Mouse (Mus musculus) heart, embryonic 13.5 days (tissue): ENCODE data around the gene Lsp1. TPM values are rescaled to one million over a fixed set of nuclear protein-coding genes. Genes with fewer than 3 reads are reported as not detected.
A peak's percentile ranks its signal among the peaks of the same experiment; 100 is the strongest.

Experiments used
- ATAC-seq: fragments of 200-750 bp; cut with Nextera tagmentation; 2 replicates; pipeline ENCODE4 v1.8.0; 2017; ENCODE audit warnings: moderate TSS enrichment; ENCODE audit not compliant: insufficient number of reproducible peaks, low FRiP score, low TSS enrichment; ENCODE audit errors: extremely low read depth
- H3K27ac ChIP-seq: fragments of 300-500 bp; sonication (generic); replicated peaks from 2 replicates; pipeline ENCODE4 v1.5.1; 2015; ENCODE audit warnings: moderate library complexity, mild to moderate bottlenecking, inconsistent platforms
- H3K27me3 ChIP-seq: fragments of 300-500 bp; sonication (generic); replicated peaks from 2 replicates; pipeline ENCODE4 v1.6.1; 2015; ENCODE audit warnings: mild to moderate bottlenecking, inconsistent platforms
- H3K36me3 ChIP-seq: fragments of 300-500 bp; sonication (generic); 2 replicates; pipeline ENCODE4 v1.6.1; 2015; ENCODE audit warnings: mild to moderate bottlenecking, inconsistent platforms
- H3K4me1 ChIP-seq: fragments of 300-500 bp; sonication (generic); 2 replicates; pipeline ENCODE4 v1.6.1; 2015; ENCODE audit warnings: inconsistent platforms
- H3K4me2 ChIP-seq: fragments of 300-500 bp; sonication (generic); 2 replicates; pipeline ENCODE4 v1.6.1; 2015; ENCODE audit warnings: inconsistent platforms, mild to moderate bottlenecking, moderate library complexity
- H3K4me3 ChIP-seq: fragments of 300-500 bp; sonication (generic); 2 replicates; pipeline ENCODE4 v1.5.1; 2015; ENCODE audit warnings: moderate library complexity, mild to moderate bottlenecking, inconsistent platforms
- H3K9ac ChIP-seq: fragments of 300-500 bp; sonication (generic); 2 replicates; pipeline ENCODE4 v1.6.1; 2015; ENCODE audit warnings: inconsistent platforms, mild to moderate bottlenecking, moderate library complexity
- H3K9me3 ChIP-seq: fragments of 300-500 bp; sonication (generic); 2 replicates; pipeline ENCODE4 v1.6.1; 2016; ENCODE audit warnings: inconsistent platforms
- WGBS: fragments of 180-500 bp; shearing (Covaris S2); methylation state at CpG from one replicate; pipeline ENCODE4 v1.1.7; 2015; ENCODE audit warnings: mixed read lengths; 5-methylcytosine and 5-hydroxymethylcytosine counted together
- polyA plus RNA-seq: library from polyadenylated mRNA; unstranded; fragments of >200 nt; fragmentation: Nextera tagmentation; extraction: Ambion mirVana; gene quantifications from 2 replicates; pipeline ENCODE4 v1.2.1, GENCODE M21; 2015

The Lsp1 gene
- polyA plus RNA-seq, 1 experiment from 2014 or later = 54.6 TPM

DNA sequence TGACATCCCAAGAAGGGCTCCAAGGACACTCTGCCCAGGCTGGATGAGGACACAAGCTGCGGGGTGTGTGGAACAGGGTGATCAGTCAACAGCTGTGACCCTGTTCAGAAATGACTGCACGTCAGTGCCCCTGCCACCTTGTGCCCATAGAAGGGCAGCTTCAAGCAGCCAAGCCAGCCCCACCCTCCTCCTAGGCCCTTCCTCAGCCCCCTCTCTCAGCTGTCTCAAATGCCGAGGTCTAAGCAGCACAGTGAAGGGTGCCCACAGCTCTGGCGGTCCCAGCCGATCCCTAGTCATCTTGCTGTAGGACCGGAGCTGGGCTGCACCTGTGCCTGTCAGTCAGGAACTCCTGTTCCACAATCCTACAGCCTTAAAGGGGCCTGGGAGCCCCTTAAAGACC lies 1.6 kb downstream of the Lsp1 start:
- no peaks in the 10 kb centered on the region for H3K9me3 ChIP-seq
- H3K4me2 ChIP-seq = no peak overlapping the region
- H3K9ac ChIP-seq = peak overlapping the region; percentile 45
- H3K36me3 ChIP-seq = no peaks in the 10 kb centered on the region
- peak overlapping the region; percentile 6; the same call in 1 of the 2 replicates for H3K27ac ChIP-seq
- 71% methylated on average over 6 of the region's 6 CpGs for WGBS
- H3K27me3 ChIP-seq = no peaks in the 10 kb centered on the region
- no peak overlapping the region for H3K4me3 ChIP-seq
- ATAC-seq = no peak
- H3K4me1 ChIP-seq = peaks cover 65% of the 10 kb centered on the region

DNA sequence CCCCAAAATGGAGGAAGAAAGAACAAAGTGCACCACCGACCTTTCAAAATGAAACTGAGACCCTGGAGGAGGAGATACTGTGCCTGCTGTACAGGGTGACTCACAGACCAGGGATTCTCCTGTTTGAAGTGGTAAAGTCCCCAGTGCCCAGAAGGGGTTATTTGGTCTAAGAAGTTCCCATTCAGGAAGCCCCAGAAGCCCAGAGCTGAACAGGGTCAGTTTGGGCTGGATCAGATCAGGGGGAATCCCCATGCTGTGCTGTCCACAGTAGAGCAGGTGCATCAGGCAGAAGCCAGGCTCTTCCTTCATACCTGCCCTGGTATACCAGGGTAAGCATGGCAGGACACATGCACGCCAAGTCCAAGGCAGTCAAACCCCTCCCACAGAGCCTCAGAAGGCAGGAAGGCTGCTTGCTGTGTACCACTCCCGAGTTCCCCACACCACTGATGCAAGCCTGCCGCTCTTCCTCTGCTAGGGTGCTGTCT lies 2.0 kb downstream of the Lsp1 start:
- peak overlapping the region; percentile 20; the same call in 1 of the 2 replicates for H3K27ac ChIP-seq
- H3K4me2 ChIP-seq = no peak overlapping the region

GRCm38 (mm10) chr7:142470171-142470691 lies 9.6 kb downstream of the Lsp1 start:
- no peak for ATAC-seq
- no peaks in the 10 kb centered on the region for H3K27me3 ChIP-seq
- no peak overlapping the region for H3K4me2 ChIP-seq
- no peak overlapping the region for H3K4me3 ChIP-seq
- H3K27ac ChIP-seq = peak overlapping the region; percentile 99
- H3K4me1 ChIP-seq = peaks cover 54% of the 10 kb centered on the region
- no peaks in the 10 kb centered on the region for H3K9me3 ChIP-seq
- 62% methylated on average over 7 of the region's 7 CpGs for WGBS
- no peaks in the 10 kb centered on the region for H3K36me3 ChIP-seq
- H3K9ac ChIP-seq = peak overlapping the region; percentile 40

More for the DNA sequence above, 2.0 kb downstream of the Lsp1 start:
- no peaks in the 10 kb centered on the region for H3K9me3 ChIP-seq
- no peaks in the 10 kb centered on the region for H3K36me3 ChIP-seq
- peaks cover 60% of the 10 kb centered on the region for H3K4me1 ChIP-seq
- 69% methylated on average over 4 of the region's 4 CpGs for WGBS
- H3K27me3 ChIP-seq = no peaks in the 10 kb centered on the region
- no peak overlapping the region for H3K4me3 ChIP-seq
- peak overlapping the region; percentile 45 for H3K9ac ChIP-seq
- ATAC-seq = no peak

GRCm38 (mm10) chr7:142470808-142471413 lies 10.3 kb downstream of the Lsp1 start:
- 13% methylated on average over 4 of the region's 4 CpGs for WGBS
- H3K27ac ChIP-seq = peak overlapping the region; percentile 99
- no peak overlapping the region for H3K4me3 ChIP-seq
- H3K4me2 ChIP-seq = peak overlapping the region; percentile 55; the same call in 1 of the 2 replicates
- H3K27me3 ChIP-seq = no peaks in the 10 kb centered on the region
- H3K36me3 ChIP-seq = no peaks in the 10 kb centered on the region
- H3K4me1 ChIP-seq = peaks cover 61% of the 10 kb centered on the region
- no peaks in the 10 kb centered on the region for H3K9me3 ChIP-seq
- no peak; the same call in 1 of the 2 replicates for ATAC-seq
- peak overlapping the region; percentile 81 for H3K9ac ChIP-seq

DNA sequence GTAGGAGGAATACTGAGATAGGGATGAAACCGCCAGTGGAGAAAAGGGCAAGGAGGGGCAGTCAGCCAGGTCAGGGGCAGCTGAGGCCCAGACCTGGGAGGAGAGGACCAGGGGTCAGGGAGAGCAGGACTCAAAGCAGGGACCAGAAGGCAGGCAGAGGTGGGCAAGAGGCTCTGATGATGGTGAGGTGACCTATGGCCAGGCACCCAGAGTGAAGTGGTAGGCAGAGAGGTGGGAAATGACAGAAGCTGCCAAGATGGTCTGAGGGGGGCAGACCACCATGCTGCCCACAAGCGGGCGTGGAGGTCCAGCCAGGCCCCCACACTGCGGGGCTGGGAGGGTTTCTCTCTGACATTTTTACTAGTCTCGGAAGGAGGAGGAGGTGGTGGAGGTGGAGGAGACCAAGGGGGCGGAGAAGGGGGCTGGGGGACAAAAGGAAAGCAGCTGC lies 10.8 kb downstream of the Lsp1 start:
- H3K27me3 ChIP-seq = no peaks in the 10 kb centered on the region
- peak overlapping the region; percentile 55 for H3K4me2 ChIP-seq
- ATAC-seq = no peak
- WGBS = 43% methylated on average over 6 of the region's 6 CpGs
- H3K27ac ChIP-seq = peak overlapping the region; percentile 99
- peak overlapping the region; percentile 81 for H3K9ac ChIP-seq
- no peaks in the 10 kb centered on the region for H3K36me3 ChIP-seq
- H3K4me1 ChIP-seq = peaks cover 66% of the 10 kb centered on the region
- no peaks in the 10 kb centered on the region for H3K9me3 ChIP-seq
- H3K4me3 ChIP-seq = peak overlapping the region; percentile 41

- Histone ChIP-seq H3K27me3 (no peaks in the 10 kb centered on the region), H3K27ac (peak overlapping the region; percentile 99), H3K4me2 (peak overlapping the region; percentile 55), H3K9me3 (no peaks in the 10 kb centered on the region), H3K4me3 (peak overlapping the region; percentile 41), H3K4me1 (peaks cover 72% of the 10 kb centered on the region), H3K9ac (peak overlapping the region; percentile 81), H3K36me3 (no peaks in the 10 kb centered on the region)
- no peak for ATAC-seq
- WGBS = 35% methylated on average over 15 of the region's 15 CpGs
Observed at GRCm38 (mm10) chr7:142471884-142472570, 11.4 kb downstream of the Lsp1 start.

- peak overlapping the region; percentile 55 for H3K4me2 ChIP-seq
- peak overlapping the region; percentile 41 for H3K4me3 ChIP-seq
Observed at GRCm38 (mm10) chr7:142472936-142473335, 12.3 kb downstream of the Lsp1 start.

DNA sequence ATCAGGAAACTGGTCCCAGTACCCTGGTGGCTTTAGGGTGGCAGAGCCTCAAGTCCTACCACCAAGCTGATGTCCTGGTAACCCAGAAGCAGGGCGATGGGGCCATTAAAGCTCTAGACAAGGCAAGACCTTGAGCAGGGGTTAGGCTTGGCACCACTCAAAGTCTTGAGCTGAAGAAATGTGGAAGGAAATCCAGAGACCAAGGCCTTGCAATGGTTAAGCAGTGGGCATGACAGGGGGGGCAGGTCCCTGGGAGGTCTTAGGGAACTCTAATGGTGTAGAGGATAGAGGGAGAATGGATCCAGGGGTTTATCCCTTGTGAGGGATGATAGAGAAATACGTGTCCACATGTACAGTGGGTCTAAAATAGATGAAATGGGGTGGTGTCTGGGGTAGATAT lies 12.9 kb downstream of the Lsp1 start:
- H3K4me1 ChIP-seq = peaks cover 86% of the 10 kb centered on the region
- peak overlapping the region; percentile 41 for H3K4me3 ChIP-seq
- no peaks in the 10 kb centered on the region for H3K36me3 ChIP-seq
- no peaks in the 10 kb centered on the region for H3K27me3 ChIP-seq
- H3K9me3 ChIP-seq = no peaks in the 10 kb centered on the region
- peak overlapping the region; percentile 81 for H3K9ac ChIP-seq
- peak overlapping the region; percentile 55 for H3K4me2 ChIP-seq
- no peak for ATAC-seq
- peak overlapping the region; percentile 99 for H3K27ac ChIP-seq
- 86% methylated on average over 2 of the region's 2 CpGs for WGBS

More at GRCm38 (mm10) chr7:142472936-142473335, 12.3 kb downstream of the Lsp1 start:
- WGBS = 92% methylated on average over 4 of the region's 4 CpGs
- Histone ChIP-seq H3K4me1 (peaks cover 80% of the 10 kb centered on the region), H3K9me3 (no peaks in the 10 kb centered on the region), H3K36me3 (no peaks in the 10 kb centered on the region), H3K9ac (peak overlapping the region; percentile 81), H3K27me3 (no peaks in the 10 kb centered on the region), H3K27ac (peak overlapping the region; percentile 99)
- no peak for ATAC-seq

- WGBS = 71% methylated on average over 14 of the region's 14 CpGs
- Histone ChIP-seq H3K9ac (peak overlapping the region; percentile 81), H3K36me3 (no peaks in the 10 kb centered on the region), H3K27me3 (no peaks in the 10 kb centered on the region), H3K4me3 (peak overlapping the region; percentile 17; the same call in 1 of the 2 replicates), H3K4me1 (peaks cover 99% of the 10 kb centered on the region), H3K9me3 (no peaks in the 10 kb centered on the region), H3K27ac (peak overlapping the region; percentile 99), H3K4me2 (peak overlapping the region; percentile 55)
- ATAC-seq = no peak
Observed at GRCm38 (mm10) chr7:142474799-142475198, 14.2 kb downstream of the Lsp1 start.

DNA sequence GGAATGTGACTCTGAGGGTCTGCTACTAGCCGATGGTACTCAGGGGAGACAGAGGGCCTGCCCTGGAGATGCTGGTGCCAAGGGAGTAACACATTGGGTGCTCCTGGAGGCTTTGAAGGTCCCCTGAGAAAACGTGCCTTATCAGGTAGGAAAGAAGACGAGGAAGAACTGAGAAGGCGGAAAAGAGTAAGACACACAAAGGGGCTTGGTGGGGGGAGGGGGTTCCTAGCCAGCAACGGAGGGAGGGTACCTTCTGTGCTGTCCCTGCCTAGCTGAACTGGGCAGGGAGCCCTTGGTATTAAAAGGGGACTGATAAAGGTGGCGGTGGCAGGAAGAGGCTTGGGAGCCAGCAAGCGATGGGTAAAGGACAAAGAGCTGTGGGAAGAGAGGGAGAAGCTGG lies 15.0 kb downstream of the Lsp1 start:
- H3K4me3 ChIP-seq = peak overlapping the region; percentile 17
- peaks cover 99% of the 10 kb centered on the region for H3K4me1 ChIP-seq
- no peaks in the 10 kb centered on the region for H3K36me3 ChIP-seq
- no peaks in the 10 kb centered on the region for H3K27me3 ChIP-seq
- WGBS = 40% methylated on average over 7 of the region's 7 CpGs
- H3K9ac ChIP-seq = peak overlapping the region; percentile 81
- H3K9me3 ChIP-seq = no peaks in the 10 kb centered on the region
- no peak for ATAC-seq
- H3K4me2 ChIP-seq = peak overlapping the region; percentile 55
- H3K27ac ChIP-seq = peak overlapping the region; percentile 99

DNA sequence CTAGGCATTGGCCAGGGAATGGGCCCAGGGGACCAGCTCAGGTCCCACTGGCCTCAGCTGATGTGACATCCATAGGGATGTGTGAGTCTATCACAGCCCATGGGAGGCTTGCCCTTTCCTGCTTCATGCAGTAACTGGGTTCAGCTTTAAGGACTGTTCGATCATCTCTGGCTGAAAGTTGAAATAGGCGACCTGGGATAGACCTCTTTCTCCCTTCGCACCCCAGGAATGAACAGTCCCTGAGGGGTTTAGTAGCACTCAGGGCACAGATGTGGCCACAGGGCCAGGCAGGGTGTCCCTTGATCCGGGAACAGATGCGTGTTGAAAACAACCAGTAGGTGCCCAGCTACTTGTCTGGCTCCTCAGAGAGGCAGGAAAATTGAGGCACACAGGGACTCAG lies 15.7 kb downstream of the Lsp1 start:
- 74% methylated on average over 5 of the region's 5 CpGs for WGBS
- no peak for ATAC-seq
- no peaks in the 10 kb centered on the region for H3K36me3 ChIP-seq

More for the DNA sequence above, 15.7 kb downstream of the Lsp1 start:
- Histone ChIP-seq H3K27ac (peak overlapping the region; percentile 99), H3K4me3 (peak overlapping the region; percentile 17; the same call in 1 of the 2 replicates), H3K4me2 (peak overlapping the region; percentile 55), H3K4me1 (peaks cover 99% of the 10 kb centered on the region), H3K9me3 (no peaks in the 10 kb centered on the region), H3K27me3 (no peaks in the 10 kb centered on the region), H3K9ac (peak overlapping the region; percentile 81)
